Mouse (Mus musculus): ENCODE results near the gene Akain1. TPM values are rescaled to one million over a fixed set of nuclear protein-coding genes. Genes with fewer than 3 reads are reported as not detected.

Akain1 gene
- polyA plus RNA-seq, 1 experiment from 2014 or later = not detected

DNA sequence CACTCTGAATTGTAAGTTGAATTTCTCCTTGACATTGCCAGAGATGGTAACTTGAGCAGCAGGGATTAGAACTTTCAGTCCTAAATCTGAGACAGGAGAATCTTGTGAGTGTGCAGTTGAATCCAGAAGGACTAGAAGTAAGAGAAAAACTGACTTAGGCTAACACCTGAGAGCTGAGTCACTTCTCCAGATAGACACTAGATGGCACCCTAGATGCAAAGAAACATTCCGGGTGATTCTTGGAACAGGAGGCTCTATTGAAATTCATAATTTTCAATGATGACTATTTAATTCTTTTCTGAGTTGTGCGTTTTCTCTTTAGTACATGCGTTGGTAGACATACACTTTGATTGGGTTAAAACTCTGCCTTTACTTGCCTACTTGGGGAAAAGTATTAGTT lies 66.9 kb downstream of the Akain1 start:
- Histone ChIP-seq H3K9ac (replicated peaks) (no peak overlapping the region), H3K27ac (ENCODE audit: low read depth) (no peak overlapping the region), H3K4me2 (ENCODE audit: low read depth, low read length) (no peak overlapping the region), H3K36me3 (replicated peaks; ENCODE audit: insufficient read depth, low read length) (no peaks in the 10 kb centered on the region), H3K4me3 (ENCODE audit: low read depth, low read length) (no peak overlapping the region), H3K27me3 (ENCODE audit: insufficient read depth, low read length) (no peaks in the 10 kb centered on the region), H3K9me3 (ENCODE audit: low read length) (no peaks in the 10 kb centered on the region), H3K4me1 (ENCODE audit: insufficient read depth) (no peaks in the 10 kb centered on the region)
- WGBS (ENCODE audit: insufficient replicate concordance) = 37% methylated on average over 3 of the region's 3 CpGs
- TF ChIP-seq CTCF (IDR thresholded peaks at IDR 0.05; ENCODE audit: low read depth) = peak; percentile 47
- TF ChIP-seq EP300 (IDR thresholded peaks at IDR 0.05; ENCODE audit: low read depth) = no peak
- no peak for ATAC-seq
- no peak for DNase-seq

DNA sequence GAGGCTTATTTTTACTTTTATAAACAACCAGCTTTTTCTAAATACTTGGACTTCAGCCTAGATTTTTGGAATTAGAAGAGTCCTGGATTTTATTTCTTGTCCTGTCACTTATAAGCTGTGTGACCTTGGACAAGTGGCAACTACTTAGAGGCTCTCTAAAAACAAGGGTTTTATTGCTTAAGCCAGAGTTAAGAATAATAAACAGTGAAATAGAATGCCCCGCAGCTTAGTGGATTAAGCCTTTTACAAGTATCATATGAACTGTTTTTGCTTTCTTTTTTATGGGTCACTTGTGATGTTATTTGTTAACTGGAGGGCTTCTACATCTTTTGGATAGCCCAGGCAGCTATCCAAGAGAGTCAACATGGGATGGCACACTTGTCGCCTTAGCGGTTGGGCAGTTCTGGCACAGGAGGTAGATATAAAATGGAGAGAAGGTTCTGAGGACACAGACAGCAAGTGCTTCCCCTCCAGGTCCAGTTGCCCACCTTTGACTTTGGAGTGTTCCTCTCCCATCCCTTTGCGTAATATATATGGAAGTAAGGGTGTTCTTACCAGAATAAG lies 77.3 kb downstream of the Akain1 start:
- no peaks in the 10 kb centered on the region for H3K36me3 ChIP-seq (replicated peaks; ENCODE audit: insufficient read depth, low read length)
- 76% methylated on average over 4 of the region's 4 CpGs for WGBS (ENCODE audit: insufficient replicate concordance)
- H3K9me3 ChIP-seq (ENCODE audit: low read length) = no peaks in the 10 kb centered on the region
- H3K27ac ChIP-seq (ENCODE audit: low read depth) = no peak overlapping the region
- H3K9ac ChIP-seq (replicated peaks) = no peak overlapping the region
- H3K4me3 ChIP-seq (ENCODE audit: low read depth, low read length) = no peak overlapping the region
- no peak for ATAC-seq
- TF ChIP-seq EP300 (IDR thresholded peaks at IDR 0.05; ENCODE audit: low read depth) = no peak
- TF ChIP-seq CTCF (IDR thresholded peaks at IDR 0.05; ENCODE audit: low read depth) = no peak
- no peaks in the 10 kb centered on the region for H3K27me3 ChIP-seq (ENCODE audit: insufficient read depth, low read length)
- DNase-seq = no peak
- no peaks in the 10 kb centered on the region for H3K4me1 ChIP-seq (ENCODE audit: insufficient read depth)
- no peak overlapping the region for H3K4me2 ChIP-seq (ENCODE audit: low read depth, low read length)

DNA sequence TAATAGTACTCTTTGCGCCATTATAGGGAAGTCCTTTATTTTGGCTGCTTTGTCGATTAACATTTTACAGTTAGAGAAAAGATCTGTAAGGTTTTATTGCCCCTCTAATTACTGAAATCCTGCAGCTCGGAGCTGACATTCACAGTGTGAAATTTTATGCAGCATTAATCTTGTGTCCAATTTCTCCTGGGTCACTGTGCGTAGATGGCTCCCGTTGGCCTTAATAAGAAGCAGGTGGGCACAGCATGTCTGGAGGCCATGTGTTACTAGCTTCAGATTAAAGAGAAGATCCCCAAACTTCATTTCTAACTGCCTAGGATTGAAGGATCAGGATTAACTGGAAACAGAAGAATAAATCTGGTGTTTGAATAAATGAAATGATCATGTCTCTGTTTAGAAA lies 92.3 kb downstream of the Akain1 start:
- DNase-seq = no peak
- no peak for ATAC-seq
- H3K27me3 ChIP-seq (ENCODE audit: insufficient read depth, low read length) = no peaks in the 10 kb centered on the region
- no peaks in the 10 kb centered on the region for H3K36me3 ChIP-seq (replicated peaks; ENCODE audit: insufficient read depth, low read length)
- H3K9me3 ChIP-seq (ENCODE audit: low read length) = no peaks in the 10 kb centered on the region
- TF ChIP-seq CTCF (IDR thresholded peaks at IDR 0.05; ENCODE audit: low read depth) (no peak), EP300 (IDR thresholded peaks at IDR 0.05; ENCODE audit: low read depth) (no peak)
- H3K4me3 ChIP-seq (ENCODE audit: low read depth, low read length) = no peak overlapping the region
- H3K4me1 ChIP-seq (ENCODE audit: insufficient read depth) = no peaks in the 10 kb centered on the region
- no peak overlapping the region for H3K9ac ChIP-seq (replicated peaks)
- 72% methylated on average over 5 of the region's 5 CpGs for WGBS (ENCODE audit: insufficient replicate concordance)
- H3K4me2 ChIP-seq (ENCODE audit: low read depth, low read length) = no peak overlapping the region
- H3K27ac ChIP-seq (ENCODE audit: low read depth) = no peak overlapping the region

Other genes starting within 250 kb of the Akain1 start
- 5.2 and 5.3 TPM in 2 replicates for gene Zbtb14, start 56.3 kb upstream of the Akain1 start, polyA plus RNA-seq (2015; fragmentation: Nextera tagmentation; extraction: Ambion mirVana)